ENCODE assay signal across 9 mouse cellular contexts in the genomic region with DNA sequence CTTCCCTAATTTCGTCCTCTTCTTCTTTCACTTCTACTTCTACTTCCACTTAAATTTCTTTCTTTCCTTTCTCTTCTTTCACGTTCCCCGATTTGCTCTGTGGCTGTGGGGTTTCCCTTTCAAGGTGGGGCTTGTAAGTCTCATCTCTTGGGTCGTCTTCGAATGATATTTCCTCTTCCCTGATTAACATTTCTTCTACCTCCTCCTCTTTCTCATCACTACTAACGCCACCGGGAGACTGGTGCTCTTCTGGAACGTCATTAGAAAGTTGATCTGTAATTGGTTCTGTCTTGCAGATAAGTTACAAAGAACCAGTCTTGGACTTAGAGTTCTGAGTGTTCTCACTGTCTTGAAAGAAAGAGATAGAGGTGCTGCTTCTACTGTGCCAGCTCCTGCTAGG. TPM values are rescaled to one million over a fixed set of nuclear protein-coding genes. Genes with fewer than 3 reads are reported as not detected.
DNase-seq lines count a peak whose midpoint lies in the region; ATAC-seq and TF ChIP-seq lines count a peak whose summit lies in the region.
"Had no signal": no experiment of that assay in that cellular context is flagged by ENCODE, and none has a peak within 500 bp of the region (broad histone marks: within the 10 kb centered on the region; RNA-seq: fewer than 3 reads in every experiment).

No protein-coding gene starts in this region.

- H3K4me1 ChIP-seq in heart, embryonic 14.5 days (ENCODE audit: control insufficient read depth in 2 of 2, insufficient read depth in 2 of 2, low read length in 2 of 2): no peaks in the 10 kb centered on the region
- H3K4me1 ChIP-seq in hindbrain, postnatal 0 days (ENCODE audit: insufficient read depth, low read length): peaks cover 4% of the 10 kb centered on the region; the same call in 1 of the 2 replicates
- no peaks in the 10 kb centered on the region for H3K4me1 ChIP-seq in midbrain, embryonic 14.5 days (ENCODE audit: control insufficient read depth, insufficient read depth, low read length)

- no peaks in the 10 kb centered on the region for H3K9me3 ChIP-seq in heart, embryonic 14.5 days (ENCODE audit: control insufficient read depth, low read length)
- H3K9me3 ChIP-seq in hindbrain, postnatal 0 days (ENCODE audit: low read length): no peaks in the 10 kb centered on the region
- H3K9me3 ChIP-seq in midbrain, embryonic 14.5 days (ENCODE audit: control insufficient read depth, low read length): no peaks in the 10 kb centered on the region
- H3K9me3 ChIP-seq: G1E had no signal

- H3K4me3 ChIP-seq in heart, embryonic 14.5 days (ENCODE audit: control insufficient read depth in 1 of 2, insufficient read depth in 1 of 2, low read depth in 1 of 2, low read length in 2 of 2): peak overlapping the region; percentile 38 to 46; a peak in 3 of 4 replicates
- peak overlapping the region; percentile 48 for H3K4me3 ChIP-seq in hindbrain, postnatal 0 days (ENCODE audit: low read length)
- H3K4me3 ChIP-seq in midbrain, embryonic 14.5 days (replicated peaks; ENCODE audit: low read depth, low read length): peak overlapping the region; percentile 50

- no peak overlapping the region for H3K27ac ChIP-seq in heart, embryonic 14.5 days (replicated peaks in 1 of 2; ENCODE audit: control insufficient read depth in 1 of 2, insufficient read depth in 1 of 2, low read depth in 2 of 2, low read length in 2 of 2)
- no peak overlapping the region for H3K27ac ChIP-seq in hindbrain, postnatal 0 days
- no peak overlapping the region for H3K27ac ChIP-seq in midbrain, embryonic 14.5 days (replicated peaks; ENCODE audit: low read depth, low read length)

- ATAC-seq in heart, embryonic 14.5 days (ENCODE audit: insufficient number of reproducible peaks, insufficient read depth, low FRiP score, low read depth): no peak
- no peak for ATAC-seq in hindbrain, postnatal 0 days
- no peak for ATAC-seq in midbrain, embryonic 14.5 days (ENCODE audit: low FRiP score, low TSS enrichment)

- no peaks in the 10 kb centered on the region for H3K36me3 ChIP-seq in heart, embryonic 14.5 days (ENCODE audit: control insufficient read depth, insufficient read depth, low read length)
- H3K36me3 ChIP-seq in hindbrain, postnatal 0 days (ENCODE audit: insufficient read depth, low read length): no peaks in the 10 kb centered on the region
- no peaks in the 10 kb centered on the region for H3K36me3 ChIP-seq in midbrain, embryonic 14.5 days (ENCODE audit: control insufficient read depth, insufficient read depth, low read length)
- H3K36me3 ChIP-seq: G1E had no signal

- no peak for DNase-seq in heart, adult 8-10 months (ENCODE audit: low spot score)
- peak; percentile 17 for DNase-seq in brain, embryonic 14.5 days (ENCODE audit: low read depth)
- no peak for DNase-seq in hindbrain, postnatal 0 days (ENCODE audit: low spot score)
- no peak for DNase-seq in midbrain, embryonic 14.5 days
- DNase-seq in gastrocnemius, postnatal 10 days: no peak
- no peak for DNase-seq in kidney, adult 8-10 months
- DNase-seq in left cerebral cortex, adult 18-20 months (ENCODE audit: low spot score in 2 of 2): no peak

- H3K27me3 ChIP-seq in heart, embryonic 14.5 days (ENCODE audit: control insufficient read depth, insufficient read depth, low read length): 0 out of 2 replicates have a peak, but pooled peaks cover 14% of the 10 kb centered on the region
- H3K27me3 ChIP-seq in hindbrain, postnatal 0 days (ENCODE audit: insufficient read depth, low read length): no peaks in the 10 kb centered on the region
- H3K27me3 ChIP-seq in midbrain, embryonic 14.5 days (ENCODE audit: control insufficient read depth, insufficient read depth, low read length): peaks cover 6% of the 10 kb centered on the region; the same call in 1 of the 2 replicates

- peak overlapping the region; percentile 74 for H3K4me2 ChIP-seq in heart, embryonic 14.5 days (ENCODE audit: low read length)
- peak overlapping the region; percentile 98 for H3K4me2 ChIP-seq in hindbrain, postnatal 0 days (ENCODE audit: low read depth, low read length)
- H3K4me2 ChIP-seq in midbrain, embryonic 14.5 days (ENCODE audit: low read length): peak overlapping the region; percentile 93

- TF ChIP-seq CTCF in brain, embryonic 14.5 days (IDR thresholded peaks at IDR 0.05; ENCODE audit: borderline replicate concordance, extremely low read depth, insufficient read depth, insufficient read length): no peak
- TF ChIP-seq CTCF in hindbrain, postnatal 0 days (IDR thresholded peaks at IDR 0.05; ENCODE audit: low read depth): no peak

- peak overlapping the region; percentile 32; the same call in 1 of the 2 replicates for H3K9ac ChIP-seq in heart, embryonic 14.5 days (ENCODE audit: low read length)
- H3K9ac ChIP-seq in hindbrain, postnatal 0 days (replicated peaks; ENCODE audit: low read length): peak overlapping the region; percentile 46; the same call in 1 of the 2 replicates
- no peak overlapping the region for H3K9ac ChIP-seq in midbrain, embryonic 14.5 days (replicated peaks; ENCODE audit: low read length)

- 19% methylated on average over 8 of the region's 8 CpGs for WGBS in heart, embryonic 14.5 days
- 13% methylated on average over 8 of the region's 8 CpGs for WGBS in hindbrain, postnatal 0 days
- 18% methylated on average over 8 of the region's 8 CpGs for WGBS in midbrain, embryonic 14.5 days

- TF ChIP-seq POLR2A in brain, embryonic 14.5 days (IDR thresholded peaks at IDR 0.05; ENCODE audit: borderline replicate concordance, extremely low read depth, insufficient read depth, insufficient read length, poor library complexity, severe bottlenecking): no peak

RNA-seq across cellular contexts. Expression of gene Pdcd2, which starts 8.8 kb away (rescaled TPM):
- polyA plus RNA-seq in heart, embryonic 14.5 days (2014; fragmentation: Nextera tagmentation; extraction: Ambion mirVana): 26.9 and 31.2 TPM in 2 replicates
- 10 to 100 TPM; 16.6 to 19.2 (median 17.4) TPM for total RNA-seq in heart, adult 8-10 months (2022)
- 35.0 and 43.8 TPM in 2 replicates for polyA plus RNA-seq in brain, embryonic 14.5 days (2012; rRNA removed)
- 51.5 and 68.4 TPM in 2 replicates for total RNA-seq in hindbrain, postnatal 0 days (2014; rRNA removed)
- 48.7 and 49.2 TPM in 2 replicates for polyA plus RNA-seq in hindbrain, postnatal 0 days (2015; fragmentation: Nextera tagmentation; extraction: Ambion mirVana)
- polyA plus RNA-seq in midbrain, embryonic 14.5 days (2014; fragmentation: Nextera tagmentation; extraction: Ambion mirVana): 66.4 and 70.8 TPM in 2 replicates
- total RNA-seq in gastrocnemius, postnatal 10 days (2021): 10 to 100 TPM; 14.5 to 16.9 TPM
- 10 to 100 TPM; 17.6 to 22.0 TPM for total RNA-seq in left cerebral cortex, adult 18-20 months (2021)

RNA-seq across cellular contexts. Expression of gene Prdm9, which starts 28.2 kb away (rescaled TPM):
- polyA plus RNA-seq in heart, embryonic 14.5 days (2014; fragmentation: Nextera tagmentation; extraction: Ambion mirVana): 0.67 and 0.78 TPM in 2 replicates
- total RNA-seq in heart, adult 8-10 months (2022): 1 to 10 TPM in 3 of 4 experiments, under 1 TPM in 1; 0.95 to 3.1 (median 1.4) TPM
- 2.6 and 3.3 TPM in 2 replicates for polyA plus RNA-seq in brain, embryonic 14.5 days (2012; rRNA removed)
- total RNA-seq in hindbrain, postnatal 0 days (2014; rRNA removed): 0.94 and 1.2 TPM in 2 replicates
- 0.76 and 1.2 TPM in 2 replicates for polyA plus RNA-seq in hindbrain, postnatal 0 days (2015; fragmentation: Nextera tagmentation; extraction: Ambion mirVana)
- 0.93 and 0.96 TPM in 2 replicates for polyA plus RNA-seq in midbrain, embryonic 14.5 days (2014; fragmentation: Nextera tagmentation; extraction: Ambion mirVana)
- total RNA-seq in gastrocnemius, postnatal 10 days (2021): 1 to 10 TPM; 2.4 to 6.9 TPM
- 1 to 10 TPM; 3.1 to 3.3 TPM for total RNA-seq in left cerebral cortex, adult 18-20 months (2021)

RNA-seq across cellular contexts. Expression of gene Tbp, which starts 36.3 kb away (rescaled TPM):
- polyA plus RNA-seq in heart, embryonic 14.5 days (2014; fragmentation: Nextera tagmentation; extraction: Ambion mirVana): 32.1 and 32.3 TPM in 2 replicates
- 10 to 100 TPM in 2 of 4 experiments, 1 to 10 TPM in 2; 8.4 to 11.2 (median 9.4) TPM for total RNA-seq in heart, adult 8-10 months (2022)
- 83.0 and 101 TPM in 2 replicates for polyA plus RNA-seq in brain, embryonic 14.5 days (2012; rRNA removed)
- total RNA-seq in hindbrain, postnatal 0 days (2014; rRNA removed): 56.3 and 57.4 TPM in 2 replicates
- 40.6 and 42.8 TPM in 2 replicates for polyA plus RNA-seq in hindbrain, postnatal 0 days (2015; fragmentation: Nextera tagmentation; extraction: Ambion mirVana)
- polyA plus RNA-seq in midbrain, embryonic 14.5 days (2014; fragmentation: Nextera tagmentation; extraction: Ambion mirVana): 64.6 and 70.9 TPM in 2 replicates
- total RNA-seq in gastrocnemius, postnatal 10 days (2021): 10 to 100 TPM in 1 of 2 experiments, 1 to 10 TPM in 1; 10.0 to 11.6 TPM
- total RNA-seq in left cerebral cortex, adult 18-20 months (2021): 10 to 100 TPM; 25.7 to 30.0 TPM

RNA-seq across cellular contexts. Expression of gene Psmb1, which starts 36.4 kb away (rescaled TPM):
- polyA plus RNA-seq in heart, embryonic 14.5 days (2014; fragmentation: Nextera tagmentation; extraction: Ambion mirVana): 211 and 225 TPM in 2 replicates
- 100 to 1,000 TPM; 115 to 133 (median 121) TPM for total RNA-seq in heart, adult 8-10 months (2022)
- 162 and 194 TPM in 2 replicates for polyA plus RNA-seq in brain, embryonic 14.5 days (2012; rRNA removed)
- total RNA-seq in hindbrain, postnatal 0 days (2014; rRNA removed): 91.8 and 101 TPM in 2 replicates
- polyA plus RNA-seq in hindbrain, postnatal 0 days (2015; fragmentation: Nextera tagmentation; extraction: Ambion mirVana): 273 TPM in 2 replicates
- polyA plus RNA-seq in midbrain, embryonic 14.5 days (2014; fragmentation: Nextera tagmentation; extraction: Ambion mirVana): 255 and 268 TPM in 2 replicates
- total RNA-seq in gastrocnemius, postnatal 10 days (2021): 100 to 1,000 TPM; 136 to 143 TPM
- 100 to 1,000 TPM; 133 to 136 TPM for total RNA-seq in left cerebral cortex, adult 18-20 months (2021)
